Mouse (Mus musculus) left cerebral cortex, adult 9 months (tissue): ENCODE measurements around the gene Kif5c.
A peak's percentile ranks its signal among the peaks of the same experiment; 100 is the strongest.

Experiments used
- DNase-seq, 2 experiments: peaks; one replicate each; pipeline ENCODE4 v3.0.0; 2022; ENCODE audit warnings: low spot score in 2 of 2

Kif5c gene

GRCm38 (mm10) chr2:49788051-49788418, 168.9 kb downstream of the Kif5c start:
- DNase-seq = no peak

GRCm38 (mm10) chr2:49788643-49789042, 169.5 kb downstream of the Kif5c start:
- no peak for DNase-seq

- DNase-seq = no peak
These were observed 170.0 kb downstream of the Kif5c start for GRCm38 (mm10) chr2:49789078-49789477.

GRCm38 (mm10) chr2:49789504-49789903, 170.4 kb downstream of the Kif5c start:
- DNase-seq = no peak

GRCm38 (mm10) chr2:49797444-49798143, 178.5 kb downstream of the Kif5c start:
- peak in 1 of 2 experiments; percentile 29 for DNase-seq

GRCm38 (mm10) chr2:49804448-49804847, 185.3 kb downstream of the Kif5c start:
- DNase-seq = no peak

- peak in 1 of 2 experiments; percentile 40 for DNase-seq
These were observed 186.8 kb downstream of the Kif5c start for GRCm38 (mm10) chr2:49805736-49806371.

- no peak for DNase-seq
These were observed 190.4 kb downstream of the Kif5c start for GRCm38 (mm10) chr2:49809496-49809895.

GRCm38 (mm10) chr2:49811420-49811819, 192.3 kb downstream of the Kif5c start:
- DNase-seq = no peak

- DNase-seq = no peak
These were observed 192.8 kb downstream of the Kif5c start for GRCm38 (mm10) chr2:49811871-49812363.

- DNase-seq = no peak
These were observed 194.1 kb downstream of the Kif5c start for GRCm38 (mm10) chr2:49813151-49813550.

- no peak for DNase-seq
These were observed 194.9 kb downstream of the Kif5c start for GRCm38 (mm10) chr2:49814011-49814410.

- DNase-seq = no peak
These were observed 196.7 kb downstream of the Kif5c start for GRCm38 (mm10) chr2:49815696-49816320.

- DNase-seq = no peak
These were observed 197.5 kb downstream of the Kif5c start for GRCm38 (mm10) chr2:49816549-49816948.

GRCm38 (mm10) chr2:49817151-49817550, 198.1 kb downstream of the Kif5c start:
- no peak for DNase-seq

GRCm38 (mm10) chr2:49818126-49818525, 199.0 kb downstream of the Kif5c start:
- no peak for DNase-seq

- no peak for DNase-seq
These were observed 203.2 kb downstream of the Kif5c start for GRCm38 (mm10) chr2:49822312-49822711.
